Mouse (Mus musculus) gastrocnemius, postnatal 25 days (tissue): ENCODE data around the gene Crx. TPM values are rescaled to one million over a fixed set of nuclear protein-coding genes. Genes with fewer than 3 reads are reported as not detected.

ENCODE experiments used
- DNase-seq: peaks from one replicate; pipeline ENCODE4 v3.0.0; 2022
- total RNA-seq, 2 experiments: library from RNA; stranded (reverse); gene quantifications; 1 replicate in 1 of 2; 2 replicates in 1 of 2; pipeline ENCODE4 v1.2.3; 2021

Crx gene
- total RNA-seq, 2 experiments from 2014 or later, result not detected

DNA sequence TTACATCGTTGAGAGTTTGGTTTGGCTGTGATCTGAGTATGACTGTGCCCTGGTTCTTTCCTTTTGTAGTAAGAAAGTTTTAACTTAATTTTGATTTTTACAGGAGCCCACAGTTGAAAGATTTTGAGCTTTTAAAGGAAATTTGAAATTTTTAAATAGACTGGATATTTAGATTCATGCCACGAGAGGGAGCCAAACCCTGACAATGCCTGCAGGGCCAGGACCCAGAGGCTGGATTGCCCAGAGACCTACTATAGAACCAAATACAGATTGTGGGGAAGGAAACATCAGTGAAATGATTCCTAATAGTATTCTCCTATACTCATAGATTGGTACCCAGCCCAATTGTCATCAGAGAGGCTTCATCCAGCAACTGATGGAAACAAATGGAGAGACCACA, 20.1 kb downstream of the Crx start:
- DNase-seq, result no peak

- DNase-seq, result no peak
Measured at GRCm38 (mm10) chr7:15839578-15839977, 40.2 kb downstream of the Crx start, which contains the start of gene Obox6. Gene Obox6, minus strand, starts transcription at chr7:15839678.

Other genes starting within 250 kb of the Crx start
- gene Obox3, start 240.1 kb downstream of the Crx start, total RNA-seq, result not detected
- not detected for gene Obox5, start 129.8 kb downstream of the Crx start, total RNA-seq
- not detected for gene Obox6, start 40.3 kb downstream of the Crx start, total RNA-seq
- not detected for gene Crxos, start 2.6 kb upstream of the Crx start, total RNA-seq
- gene Selenow, start 42.4 kb upstream of the Crx start, total RNA-seq, result 1,000 to 10,000 TPM; 1,236 to 1,328 TPM
- 100 to 1,000 TPM in 1 of 2 experiments, 10 to 100 TPM in 1; 86.8 to 101 TPM for gene Nop53, start 66.1 kb upstream of the Crx start, total RNA-seq
- gene Ehd2, start 87.6 kb upstream of the Crx start, total RNA-seq, result 10 to 100 TPM; 44.5 to 66.1 TPM
- gene Bicra, start 168.0 kb upstream of the Crx start, total RNA-seq, result 1 to 10 TPM; 5.1 to 6.1 TPM
- not detected for gene Zfp541, start 181.8 kb upstream of the Crx start, total RNA-seq
- gene Napa, start 218.5 kb upstream of the Crx start, total RNA-seq, result 100 to 1,000 TPM in 1 of 2 experiments, 10 to 100 TPM in 1; 71.2 to 105 TPM
- 10 to 100 TPM; 10.7 to 11.1 TPM for gene Kptn, start 239.9 kb upstream of the Crx start, total RNA-seq
- under 1 TPM; 0.15 to 0.16 TPM for gene Slc8a2, start 249.9 kb upstream of the Crx start, total RNA-seq